Comparison of ENCODE assay signal across 28 mouse cellular contexts in genomic region chr17:45449586-45449985, GRCm38 (mm10). TPM values are rescaled to one million over a fixed set of nuclear protein-coding genes. Genes with fewer than 3 reads are reported as not detected.
"Had no signal": no experiment of that assay in that cellular context is flagged by ENCODE, and none has a peak within 500 bp of the region (broad histone marks: within the 10 kb centered on the region; RNA-seq: fewer than 3 reads in every experiment).

No protein-coding gene starts in this region.

- DNase-seq: gastrocnemius, postnatal 10 days; gastrocnemius, postnatal 25 days; heart, adult 18-20 months; heart, postnatal 10 days; heart, postnatal 4 days; kidney, adult 18-20 months; kidney, adult 8-10 months; kidney, postnatal 10 days; kidney, postnatal 36 days; layer of hippocampus, adult 9-11 months; layer of hippocampus, postnatal 36 days; liver; liver, embryonic 13.5 days had no signal

- H3K4me3 ChIP-seq: heart, embryonic 10.5 days; heart, embryonic 12.5 days; hindbrain, embryonic 10.5 days; hindbrain, embryonic 12.5 days; intestine, embryonic 15.5 days; limb, embryonic 10.5 days; limb, embryonic 12.5 days; liver, embryonic 13.5 days; liver, embryonic 15.5 days had no signal

- H3K9ac ChIP-seq: heart, embryonic 12.5 days; hindbrain, embryonic 12.5 days; hindbrain, embryonic 14.5 days; intestine, embryonic 15.5 days; limb, embryonic 12.5 days; liver, embryonic 13.5 days; liver, embryonic 15.5 days had no signal

- H3K4me1 ChIP-seq: heart, embryonic 10.5 days; hindbrain, embryonic 10.5 days; hindbrain, embryonic 12.5 days; intestine, embryonic 15.5 days; limb, embryonic 10.5 days; limb, embryonic 12.5 days; liver, embryonic 13.5 days; liver, embryonic 15.5 days had no signal

- H3K9me3 ChIP-seq: heart, embryonic 10.5 days; heart, embryonic 12.5 days; hindbrain, embryonic 10.5 days; hindbrain, embryonic 12.5 days; intestine, embryonic 15.5 days; limb, embryonic 10.5 days; limb, embryonic 12.5 days; liver, embryonic 13.5 days; liver, embryonic 15.5 days had no signal

- H3K27me3 ChIP-seq: heart, embryonic 12.5 days; hindbrain, embryonic 12.5 days; intestine, embryonic 15.5 days; limb, embryonic 12.5 days; liver, embryonic 13.5 days; liver, embryonic 15.5 days had no signal

- ATAC-seq: hindbrain, embryonic 16.5 days; inflammation-experienced regulatory T-cells, adult 6 months; intestine, embryonic 15.5 days; intestine, postnatal 0 days had no signal

- H3K27ac ChIP-seq: heart, embryonic 10.5 days; hindbrain, embryonic 10.5 days; hindbrain, embryonic 12.5 days; hindbrain, embryonic 14.5 days; intestine, embryonic 15.5 days; limb, embryonic 10.5 days; limb, embryonic 12.5 days; liver, embryonic 13.5 days; liver, embryonic 15.5 days had no signal

- H3K36me3 ChIP-seq: intestine, embryonic 15.5 days; liver, embryonic 13.5 days; liver, embryonic 15.5 days had no signal

- H3K4me2 ChIP-seq: heart, embryonic 12.5 days; hindbrain, embryonic 12.5 days; hindbrain, embryonic 14.5 days; intestine, embryonic 15.5 days; limb, embryonic 12.5 days; liver, embryonic 11.5 days; liver, embryonic 13.5 days; liver, embryonic 15.5 days had no signal

RNA-seq across cellular contexts. Expression of gene Spats1, which starts 25.6 kb away (rescaled TPM):
- total RNA-seq: gastrocnemius, adult 18-20 months; gastrocnemius, postnatal 25 days had no signal
- polyA plus RNA-seq: large intestine, adult 2 months had no signal
